Mouse (Mus musculus) megakaryocyte, adult 5-6 weeks (primary cell): ENCODE results near the gene Prg2. TPM values are rescaled to one million over a fixed set of nuclear protein-coding genes. Genes with fewer than 3 reads are reported as not detected.

Source experiments
- ATAC-seq: 2 replicates; pipeline ENCODE4 v1.8.0; 2016; ENCODE audit warnings: mild to moderate bottlenecking, inconsistent platforms; ENCODE audit not compliant: poor library complexity, severe bottlenecking
- total RNA-seq, 2 experiments: library from RNA; stranded (forward) in 1 of 2; stranded (reverse) in 1 of 2; fragments of 153-499, 151-499 nt in 1 of 2; fragments of 221-1000, 200-1000 nt in 1 of 2; gene quantifications; 2 replicates each; pipeline versions ENCODE4 v1.2.3 to v1.2.4; 2015 to 2017

Gene Prg2
- total RNA-seq, 2 experiments from 2014 or later, result 48.6 to 238 TPM

DNA sequence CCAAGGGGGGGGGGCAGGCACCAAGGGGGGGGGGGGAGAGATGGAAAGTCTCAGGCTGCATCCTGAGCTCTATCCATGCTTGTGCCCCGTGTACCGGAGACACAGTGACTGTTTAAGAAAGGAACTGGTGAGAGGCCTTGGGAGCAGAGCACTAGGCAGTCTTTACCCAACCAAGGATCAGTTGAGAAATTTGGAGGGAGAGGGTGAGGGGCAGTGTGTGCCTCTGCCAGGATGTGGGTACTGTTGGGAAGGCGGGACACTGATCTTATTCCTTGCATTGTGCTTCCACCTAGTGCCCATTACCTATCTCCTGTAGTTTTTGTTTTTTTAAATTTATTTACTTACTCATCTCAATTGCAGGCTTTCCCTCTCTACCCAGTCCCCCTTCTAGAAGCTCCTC is 45.9 kb downstream of the Prg2 start:
- no peak for ATAC-seq

DNA sequence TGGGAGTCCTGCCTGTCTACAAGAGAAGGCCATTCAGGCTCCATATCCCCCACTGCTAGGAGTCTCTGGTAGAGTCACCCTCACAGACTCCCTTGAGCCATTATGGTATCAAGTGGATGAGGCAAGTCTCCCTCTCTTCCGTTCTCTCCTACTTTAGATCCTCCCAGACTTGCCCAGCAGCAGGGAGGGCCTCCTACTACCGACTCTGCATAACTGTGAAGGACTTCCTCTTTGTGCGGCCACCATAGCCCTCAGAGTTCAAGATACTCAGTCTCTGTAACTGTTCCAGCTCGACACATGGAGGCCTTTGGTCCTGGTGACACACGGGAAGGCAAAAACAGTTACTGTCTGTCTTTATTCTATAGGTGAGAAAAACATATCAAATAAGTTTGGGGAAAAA is 47.0 kb downstream of the Prg2 start:
- ATAC-seq, result peak; percentile 86

DNA sequence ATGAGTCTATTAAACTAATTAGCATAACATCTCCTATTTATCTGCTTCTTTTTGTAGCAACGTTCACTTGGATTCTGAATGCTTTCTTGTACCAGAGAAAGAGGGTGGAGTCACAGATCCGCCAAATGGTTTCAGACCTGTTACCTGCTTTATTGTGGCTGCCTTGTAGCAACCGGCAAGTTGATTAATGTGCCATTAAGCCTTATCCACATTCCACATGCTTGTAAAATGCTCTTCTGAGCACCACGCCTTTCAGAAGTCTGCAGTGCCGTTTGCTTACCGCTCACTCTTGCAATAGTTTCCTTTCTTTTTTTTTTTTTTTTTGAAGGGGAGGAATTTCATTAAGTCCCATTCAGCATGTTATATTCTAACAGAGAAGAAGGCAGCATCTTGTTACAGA is 49.6 kb downstream of the Prg2 start:
- no peak for ATAC-seq

DNA sequence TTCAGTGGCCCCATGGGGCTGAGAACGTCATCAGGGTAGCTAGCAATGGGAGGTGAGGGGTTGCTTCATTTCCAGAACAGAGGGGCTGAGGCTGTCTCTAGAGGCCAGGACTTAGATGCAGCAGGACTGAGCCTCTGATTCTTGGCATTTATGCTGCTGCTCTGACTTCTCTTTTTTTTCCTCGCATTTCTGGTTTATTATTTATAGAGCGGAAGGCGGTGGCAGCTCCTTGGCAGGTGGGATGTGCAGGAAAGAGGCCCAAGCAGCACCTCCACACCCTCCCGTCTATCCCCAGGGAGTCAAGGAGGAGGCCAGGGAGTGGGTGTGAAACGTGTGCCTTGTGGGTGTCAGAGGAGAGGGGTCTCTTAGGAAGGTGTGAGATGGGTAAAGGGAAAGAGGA is 50.7 kb downstream of the Prg2 start:
- ATAC-seq, result peak; percentile 16; the same call in 1 of the 2 replicates

DNA sequence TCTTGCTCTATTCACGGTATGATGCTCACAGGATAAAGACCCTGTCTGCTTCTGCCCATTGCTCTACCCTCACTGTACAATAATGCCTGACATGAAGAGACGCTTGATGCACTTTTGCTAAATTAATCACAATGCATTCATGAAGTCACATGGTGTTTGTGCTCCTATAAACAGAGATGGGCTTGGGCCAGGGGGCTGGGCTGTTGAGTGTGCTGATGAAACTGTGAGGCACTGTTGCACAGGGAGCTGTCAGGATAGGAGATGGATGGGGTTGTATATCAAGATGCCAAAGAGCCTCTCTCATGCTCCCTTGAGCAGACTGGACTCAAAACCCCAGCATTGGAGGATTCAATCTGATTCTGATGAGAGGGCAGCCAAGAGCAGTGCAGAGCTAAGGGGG is 52.9 kb downstream of the Prg2 start:
- ATAC-seq, result no peak

Other genes with a start within 250 kb of the Prg2 start
- gene Ypel4, start 246.4 kb upstream of the Prg2 start, total RNA-seq (2015), result 0.16 and 0.82 TPM in 2 replicates
- 0.40 and 0.69 TPM in 2 replicates for gene Ypel4, start 246.4 kb upstream of the Prg2 start, total RNA-seq (2017)
- gene Gm19426, start 236.8 kb upstream of the Prg2 start, total RNA-seq (2015), result not detected in 2 replicates
- not detected in 2 replicates for gene Gm19426, start 236.8 kb upstream of the Prg2 start, total RNA-seq (2017)
- gene Serping1, start 205.0 kb upstream of the Prg2 start, total RNA-seq (2015), result 1.5 and 2.1 TPM in 2 replicates
- gene Serping1, start 205.0 kb upstream of the Prg2 start, total RNA-seq (2017), result 0.94 and 2.2 TPM in 2 replicates
- gene Ube2l6, start 181.6 kb upstream of the Prg2 start, total RNA-seq (2015), result 23.7 and 27.7 TPM in 2 replicates
- gene Ube2l6, start 181.6 kb upstream of the Prg2 start, total RNA-seq (2017), result 25.2 and 31.5 TPM in 2 replicates
- not detected in 2 replicates for gene Smtnl1, start 157.8 kb upstream of the Prg2 start, total RNA-seq (2015)
- gene Smtnl1, start 157.8 kb upstream of the Prg2 start, total RNA-seq (2017), result not detected in 2 replicates
- gene Timm10, start 153.5 kb upstream of the Prg2 start, total RNA-seq (2015), result 17.7 and 18.6 TPM in 2 replicates
- gene Timm10, start 153.5 kb upstream of the Prg2 start, total RNA-seq (2017), result 14.2 and 19.8 TPM in 2 replicates
- gene Slc43a1, start 141.6 kb upstream of the Prg2 start, total RNA-seq (2015), result 3.7 and 5.2 TPM in 2 replicates
- 1.6 and 3.1 TPM in 2 replicates for gene Slc43a1, start 141.6 kb upstream of the Prg2 start, total RNA-seq (2017)
- gene Rtn4rl2, start 93.8 kb upstream of the Prg2 start, total RNA-seq (2015), result not detected in 2 replicates
- gene Rtn4rl2, start 93.8 kb upstream of the Prg2 start, total RNA-seq (2017), result not detected in 2 replicates
- gene Slc43a3, start 43.9 kb upstream of the Prg2 start, total RNA-seq (2015), result 51.4 and 53.0 TPM in 2 replicates
- 41.9 and 45.2 TPM in 2 replicates for gene Slc43a3, start 43.9 kb upstream of the Prg2 start, total RNA-seq (2017)
- gene Prg3, start 7.8 kb downstream of the Prg2 start, total RNA-seq (2015), result 6.2 and 11.0 TPM in 2 replicates
- gene Prg3, start 7.8 kb downstream of the Prg2 start, total RNA-seq (2017), result 14.2 and 18.4 TPM in 2 replicates
- 66.9 and 83.2 TPM in 2 replicates for gene Ssrp1, start 56.8 kb downstream of the Prg2 start, total RNA-seq (2015)
- 222 and 227 TPM in 2 replicates for gene Ssrp1, start 56.8 kb downstream of the Prg2 start, total RNA-seq (2017)
- gene P2rx3, start 57.0 kb downstream of the Prg2 start, total RNA-seq (2015), result 0.11 and 0.16 TPM in 2 replicates
- gene P2rx3, start 57.0 kb downstream of the Prg2 start, total RNA-seq (2017), result not detected in 2 replicates
- gene Tnks1bp1, start 67.6 kb downstream of the Prg2 start, total RNA-seq (2015), result 1.5 and 1.9 TPM in 2 replicates
- 4.8 and 5.6 TPM in 2 replicates for gene Tnks1bp1, start 67.6 kb downstream of the Prg2 start, total RNA-seq (2017)
- gene Aplnr, start 155.8 kb downstream of the Prg2 start, total RNA-seq (2015), result 1.1 and 2.2 TPM in 2 replicates
- gene Aplnr, start 155.8 kb downstream of the Prg2 start, total RNA-seq (2017), result 1.5 and 2.1 TPM in 2 replicates
- gene Lrrc55, start 216.7 kb downstream of the Prg2 start, total RNA-seq (2015), result not detected in 2 replicates
- not detected in 2 replicates for gene Lrrc55, start 216.7 kb downstream of the Prg2 start, total RNA-seq (2017)